ENCODE assay signal across 14 mouse cellular contexts in the genomic region with DNA sequence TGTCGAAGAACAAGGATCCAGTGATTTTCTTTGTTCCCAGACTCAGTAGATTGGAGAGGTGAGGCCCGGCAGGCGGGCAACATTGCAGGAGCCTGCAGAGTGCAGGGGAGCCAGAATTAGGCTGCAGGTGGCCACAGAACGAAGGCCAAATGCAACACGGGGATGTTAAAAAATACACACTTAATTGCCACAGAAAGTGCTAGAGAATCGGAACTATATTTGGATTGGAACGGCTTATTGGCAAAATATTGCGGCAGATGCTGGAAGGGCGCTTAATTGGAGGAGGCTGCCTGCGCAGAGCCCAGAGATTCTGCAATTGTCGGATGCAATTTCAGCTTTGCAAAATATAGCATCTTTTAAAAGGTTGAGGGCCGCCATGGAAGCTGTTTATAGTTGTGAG. TPM values are rescaled to one million over a fixed set of nuclear protein-coding genes. Genes with fewer than 3 reads are reported as not detected.
DNase-seq lines count a peak whose midpoint lies in the region; ATAC-seq and TF ChIP-seq lines count a peak whose summit lies in the region.
"Had no signal": no experiment of that assay in that cellular context is flagged by ENCODE, and none has a peak within 500 bp of the region (broad histone marks: within the 10 kb centered on the region; RNA-seq: fewer than 3 reads in every experiment).

No protein-coding gene starts in this region.

- TF ChIP-seq CTCF in layer of hippocampus, adult 2 months (conservative IDR thresholded peaks at IDR 0.05) = no peak

- peak overlapping the region; percentile 87 for H3K27ac ChIP-seq in layer of hippocampus, adult 2 months
- H3K27ac ChIP-seq in midbrain, embryonic 16.5 days (ENCODE audit: low read length) = no peak overlapping the region
- H3K27ac ChIP-seq: embryonic facial prominence, embryonic 15.5 days; hindbrain, embryonic 14.5 days; midbrain, embryonic 13.5 days had no signal

- no peak overlapping the region; the same call in 1 of the 2 replicates for H3K4me3 ChIP-seq in layer of hippocampus, adult 2 months
- H3K4me3 ChIP-seq in midbrain, embryonic 16.5 days (ENCODE audit: low read depth, low read length) = no peak overlapping the region
- H3K4me3 ChIP-seq: embryonic facial prominence, embryonic 15.5 days; midbrain, embryonic 13.5 days had no signal

- WGBS in midbrain, embryonic 16.5 days = 82% methylated on average over 12 of the region's 12 CpGs

- H3K36me3 ChIP-seq in midbrain, embryonic 16.5 days (ENCODE audit: control insufficient read depth, insufficient read depth, low read length) = no peaks in the 10 kb centered on the region
- H3K36me3 ChIP-seq: embryonic facial prominence, embryonic 15.5 days; midbrain, embryonic 13.5 days had no signal

- H3K9me3 ChIP-seq in midbrain, embryonic 16.5 days (replicated peaks; ENCODE audit: control insufficient read depth, low read length, poor library complexity, severe bottlenecking) = no peaks in the 10 kb centered on the region
- H3K9me3 ChIP-seq: embryonic facial prominence, embryonic 15.5 days; midbrain, embryonic 13.5 days had no signal

- ATAC-seq in frontal cortex, adult (ENCODE audit: low TSS enrichment) = peak; percentile 64
- no peak for ATAC-seq in midbrain, embryonic 16.5 days
- ATAC-seq: liver, postnatal 0 days; midbrain, embryonic 13.5 days had no signal

- H3K4me2 ChIP-seq in midbrain, embryonic 16.5 days (ENCODE audit: low read length) = no peak overlapping the region
- H3K4me2 ChIP-seq: embryonic facial prominence, embryonic 15.5 days; hindbrain, embryonic 14.5 days; midbrain, embryonic 13.5 days had no signal

- DNase-seq in frontal cortex, postnatal 25 days (ENCODE audit: low spot score in 2 of 2) = no peak
- DNase-seq in cerebellum, postnatal 25 days = peak; percentile 38 to 41
- DNase-seq in layer of hippocampus, adult 2 months (ENCODE audit: low spot score in 2 of 2) = peak; percentile 70 to 86
- DNase-seq in right cerebral cortex, postnatal 10 days (ENCODE audit: low spot score in 2 of 2) = peak; percentile 65 to 74
- DNase-seq in urinary bladder, adult 2 months (ENCODE audit: low spot score) = no peak
- DNase-seq: heart, adult 18-20 months; kidney, adult 8-10 months; liver, postnatal 0 days; lung, postnatal 4 days had no signal

- no peak overlapping the region for H3K9ac ChIP-seq in midbrain, embryonic 16.5 days (ENCODE audit: low read depth, low read length)
- H3K9ac ChIP-seq: embryonic facial prominence, embryonic 15.5 days; hindbrain, embryonic 14.5 days; liver, postnatal 0 days; midbrain, embryonic 13.5 days had no signal

- H3K27me3 ChIP-seq in midbrain, embryonic 16.5 days (ENCODE audit: control insufficient read depth, insufficient read depth, low read depth, low read length) = no peaks in the 10 kb centered on the region
- H3K27me3 ChIP-seq: embryonic facial prominence, embryonic 15.5 days; midbrain, embryonic 13.5 days had no signal

- no peaks in the 10 kb centered on the region for H3K4me1 ChIP-seq in midbrain, embryonic 16.5 days (ENCODE audit: control insufficient read depth, insufficient read depth, low read length)
- H3K4me1 ChIP-seq: embryonic facial prominence, embryonic 15.5 days; midbrain, embryonic 13.5 days had no signal

RNA-seq across cellular contexts. Expression of gene Adcy1, which starts 46.4 kb away (rescaled TPM):
- 100 to 1,000 TPM; 376 to 403 TPM for total RNA-seq in layer of hippocampus, adult 2 months (2021)
- 9.9 and 10.9 TPM in 2 replicates for polyA plus RNA-seq in midbrain, embryonic 16.5 days (2015; fragmentation: Nextera tagmentation; extraction: Ambion mirVana)
- polyA plus RNA-seq in urinary bladder, adult 2 months (2012; rRNA removed) = 2.0 and 2.9 TPM in 2 replicates

Comparison
In these comparisons a context has a peak if more than half of its experiments do, and no peak if none do; other contexts are left out.
1. DNase-seq: peak in cerebellum, postnatal 25 days (2 of 2), layer of hippocampus, adult 2 months (2 of 2) and right cerebral cortex, postnatal 10 days (2 of 2); none in frontal cortex, postnatal 25 days (0 of 2) and urinary bladder, adult 2 months (single experiment).